Mouse (Mus musculus): Measurements from ENCODE around the gene Cpa1. TPM values are rescaled to one million over a fixed set of nuclear protein-coding genes. Genes with fewer than 3 reads are reported as not detected.

Gene Cpa1
- polyA plus RNA-seq, 1 experiment from 2014 or later: 10.4 TPM

DNA sequence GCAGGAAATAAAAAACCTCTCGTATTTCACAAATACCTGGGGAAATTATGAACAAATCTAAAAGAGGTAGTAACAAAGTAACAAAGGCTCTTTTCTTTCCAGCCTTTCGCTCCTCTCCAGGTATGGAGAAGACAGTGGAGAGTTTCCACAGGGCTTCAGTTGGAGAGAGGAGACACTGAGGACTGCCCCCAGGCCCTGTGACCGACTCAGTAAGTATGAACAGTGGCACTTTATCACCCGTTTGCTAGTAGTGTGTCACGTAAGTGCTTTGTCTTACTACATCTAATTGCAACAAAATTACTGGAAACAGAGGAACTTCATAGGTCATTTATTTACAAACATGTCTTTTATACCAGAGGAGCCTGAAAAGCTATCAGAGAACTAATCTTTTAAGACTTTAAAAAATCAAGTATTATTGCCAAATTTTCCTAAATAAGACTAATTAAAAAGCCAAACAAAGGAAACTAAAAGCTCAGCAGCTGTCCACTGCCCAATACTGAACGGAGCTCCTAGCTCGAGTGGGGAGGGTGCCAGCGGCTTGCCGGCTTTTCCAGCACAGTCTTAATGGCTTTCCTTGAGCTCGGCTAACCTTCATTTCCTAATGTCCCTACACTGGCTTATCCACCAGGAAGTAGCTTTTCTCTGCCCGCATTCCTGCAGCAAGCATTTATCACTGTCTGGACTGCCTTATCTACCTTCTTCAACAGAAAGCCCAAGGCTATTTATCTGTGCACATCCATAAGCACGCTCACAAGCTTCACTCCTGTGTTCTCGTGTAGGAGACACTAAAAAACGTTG lies 34.9 kb downstream of the Cpa1 start:
- no peaks in the 10 kb centered on the region for H3K36me3 ChIP-seq (ENCODE audit: control insufficient read depth, insufficient read depth)
- H3K9ac ChIP-seq (ENCODE audit: low read depth, low read length): no peak overlapping the region
- ATAC-seq (ENCODE audit: low read depth): peak; percentile 35; the same call in 1 of the 2 replicates
- peak overlapping the region; percentile 28; the same call in 1 of the 2 replicates for H3K4me2 ChIP-seq (ENCODE audit: low read depth, low read length)
- H3K9me3 ChIP-seq (replicated peaks; ENCODE audit: control insufficient read depth, low read length): no peaks in the 10 kb centered on the region
- peak overlapping the region; percentile 42; the same call in 1 of the 2 replicates for H3K27ac ChIP-seq (ENCODE audit: low read length)
- H3K4me3 ChIP-seq (ENCODE audit: low read depth, low read length): no peak overlapping the region
- H3K27me3 ChIP-seq (ENCODE audit: control insufficient read depth, insufficient read depth, low read depth, low read length): no peaks in the 10 kb centered on the region
- 29% methylated on average over 14 of the region's 14 CpGs for WGBS (ENCODE audit: insufficient replicate concordance)
- peaks cover 7% of the 10 kb centered on the region; the same call in 1 of the 2 replicates for H3K4me1 ChIP-seq (ENCODE audit: control insufficient read depth, low read depth, low read length)

DNA sequence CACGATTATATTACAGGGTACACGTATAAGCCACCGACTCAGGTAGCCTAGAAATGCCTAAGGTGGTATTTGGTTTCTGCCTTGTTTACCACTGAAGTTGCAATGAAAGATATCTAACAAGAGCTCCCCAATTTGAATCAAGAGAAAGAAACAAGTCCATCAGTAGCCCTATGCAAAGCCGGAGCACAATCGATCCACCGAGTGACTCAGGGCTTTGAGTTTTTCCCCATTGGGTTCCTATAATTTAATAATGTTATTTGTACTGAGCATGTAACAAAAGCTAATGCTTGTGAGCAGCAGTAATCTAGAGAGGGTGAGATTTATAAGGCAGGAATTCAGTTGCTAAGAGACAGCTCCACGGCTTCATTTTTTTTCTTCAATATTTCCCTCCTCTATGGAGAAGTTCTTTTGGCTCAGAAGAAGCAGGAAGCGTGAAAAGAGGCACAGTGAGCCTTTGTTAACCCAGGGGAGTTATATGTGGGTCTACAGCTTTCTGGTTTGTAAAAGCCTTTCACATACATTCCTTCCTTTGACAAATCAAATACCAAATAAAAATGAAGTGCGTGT lies 35.8 kb downstream of the Cpa1 start:
- WGBS (ENCODE audit: insufficient replicate concordance): 64% methylated on average over 9 of the region's 9 CpGs

DNA sequence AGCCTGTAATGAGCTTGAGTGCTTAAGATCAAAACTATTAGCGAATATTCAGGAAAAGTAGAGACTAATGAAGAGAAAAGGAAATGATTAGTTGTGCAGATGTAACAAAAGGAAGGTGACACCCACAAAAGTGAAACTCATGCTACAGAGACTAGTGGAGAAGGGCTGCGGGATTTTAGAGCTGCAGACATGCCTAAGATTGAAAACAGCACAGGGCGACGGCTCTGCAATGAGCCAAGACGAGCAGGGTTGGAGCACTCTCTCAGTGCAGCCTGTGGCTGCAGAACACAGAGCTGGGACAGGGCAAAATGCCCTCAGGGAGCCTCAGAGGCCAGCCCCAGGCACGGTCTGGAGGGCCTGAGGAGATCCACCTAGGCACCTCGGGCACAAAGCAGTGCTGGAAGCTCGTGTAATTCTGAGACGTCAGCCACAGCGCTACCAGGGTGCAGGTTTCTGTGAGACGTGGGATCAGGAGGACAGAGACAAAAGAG lies 36.3 kb downstream of the Cpa1 start:
- Histone ChIP-seq H3K4me3 (ENCODE audit: low read depth, low read length) (no peak overlapping the region), H3K4me1 (ENCODE audit: control insufficient read depth, low read depth, low read length) (peaks cover 7% of the 10 kb centered on the region; the same call in 1 of the 2 replicates), H3K36me3 (ENCODE audit: control insufficient read depth, insufficient read depth) (no peaks in the 10 kb centered on the region), H3K9me3 (replicated peaks; ENCODE audit: control insufficient read depth, low read length) (no peaks in the 10 kb centered on the region), H3K9ac (ENCODE audit: low read depth, low read length) (no peak overlapping the region), H3K27ac (ENCODE audit: low read length) (no peak overlapping the region), H3K27me3 (ENCODE audit: control insufficient read depth, insufficient read depth, low read depth, low read length) (no peaks in the 10 kb centered on the region), H3K4me2 (ENCODE audit: low read depth, low read length) (no peak overlapping the region)
- WGBS (ENCODE audit: insufficient replicate concordance): 46% methylated on average over 11 of the region's 11 CpGs
- ATAC-seq (ENCODE audit: low read depth): no peak

More for the DNA sequence above, 35.8 kb downstream of the Cpa1 start:
- Histone ChIP-seq H3K4me2 (ENCODE audit: low read depth, low read length) (no peak overlapping the region), H3K9me3 (replicated peaks; ENCODE audit: control insufficient read depth, low read length) (no peaks in the 10 kb centered on the region), H3K9ac (ENCODE audit: low read depth, low read length) (no peak overlapping the region), H3K27ac (ENCODE audit: low read length) (no peak overlapping the region), H3K36me3 (ENCODE audit: control insufficient read depth, insufficient read depth) (no peaks in the 10 kb centered on the region), H3K4me3 (ENCODE audit: low read depth, low read length) (no peak overlapping the region), H3K4me1 (ENCODE audit: control insufficient read depth, low read depth, low read length) (peaks cover 7% of the 10 kb centered on the region; the same call in 1 of the 2 replicates), H3K27me3 (ENCODE audit: control insufficient read depth, insufficient read depth, low read depth, low read length) (no peaks in the 10 kb centered on the region)
- ATAC-seq (ENCODE audit: low read depth): no peak

DNA sequence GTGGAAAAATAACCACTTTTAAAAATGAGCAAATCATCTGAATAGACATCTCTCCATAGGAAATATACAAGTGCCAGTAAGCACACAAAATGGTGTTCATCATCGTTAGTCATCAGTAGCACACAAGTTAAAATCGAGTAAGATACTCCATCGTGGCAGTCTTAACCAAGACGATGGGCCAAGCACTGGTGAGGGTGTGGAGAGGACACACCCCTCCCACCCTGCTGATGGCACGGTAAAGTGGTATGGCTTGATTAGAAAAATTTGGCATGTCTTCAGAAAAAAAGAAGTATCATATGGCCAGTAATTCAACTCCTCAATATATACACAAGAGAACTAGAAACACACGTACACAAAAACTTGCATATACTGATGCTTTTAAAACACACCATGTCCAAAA lies 37.5 kb downstream of the Cpa1 start:
- Histone ChIP-seq H3K27ac (ENCODE audit: low read length) (no peak overlapping the region), H3K27me3 (ENCODE audit: control insufficient read depth, insufficient read depth, low read depth, low read length) (no peaks in the 10 kb centered on the region), H3K36me3 (ENCODE audit: control insufficient read depth, insufficient read depth) (no peaks in the 10 kb centered on the region), H3K4me1 (ENCODE audit: control insufficient read depth, low read depth, low read length) (peaks cover 7% of the 10 kb centered on the region; the same call in 1 of the 2 replicates), H3K4me3 (ENCODE audit: low read depth, low read length) (no peak overlapping the region), H3K4me2 (ENCODE audit: low read depth, low read length) (no peak overlapping the region), H3K9me3 (replicated peaks; ENCODE audit: control insufficient read depth, low read length) (no peaks in the 10 kb centered on the region), H3K9ac (ENCODE audit: low read depth, low read length) (no peak overlapping the region)
- WGBS (ENCODE audit: insufficient replicate concordance): 42% methylated on average over 6 of the region's 6 CpGs
- ATAC-seq (ENCODE audit: low read depth): peak; percentile 66

DNA sequence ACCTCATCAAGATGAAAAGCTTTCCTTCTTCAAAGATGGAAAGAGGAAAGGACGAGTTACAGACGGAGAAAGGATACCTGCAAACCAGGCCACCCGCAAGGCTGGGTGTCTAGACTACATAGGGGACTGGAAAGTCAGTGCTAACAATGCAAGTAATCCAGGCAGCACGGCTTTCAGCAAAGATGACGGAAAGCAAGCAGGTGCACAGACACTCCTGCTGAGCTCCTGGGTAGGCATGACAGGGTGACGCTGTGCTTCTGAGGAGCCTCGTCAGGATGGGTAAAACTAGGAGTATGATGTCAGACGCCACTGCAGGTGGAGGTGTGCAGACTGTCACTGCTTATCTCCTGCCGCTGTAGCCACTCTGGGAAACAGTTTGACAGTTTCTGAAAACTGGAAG lies 38.6 kb downstream of the Cpa1 start:
- H3K4me2 ChIP-seq (ENCODE audit: low read depth, low read length): no peak overlapping the region
- no peaks in the 10 kb centered on the region for H3K27me3 ChIP-seq (ENCODE audit: control insufficient read depth, insufficient read depth, low read depth, low read length)
- no peak overlapping the region for H3K27ac ChIP-seq (ENCODE audit: low read length)
- no peak for ATAC-seq (ENCODE audit: low read depth)
- no peak overlapping the region for H3K4me3 ChIP-seq (ENCODE audit: low read depth, low read length)
- no peak overlapping the region for H3K9ac ChIP-seq (ENCODE audit: low read depth, low read length)
- H3K36me3 ChIP-seq (ENCODE audit: control insufficient read depth, insufficient read depth): no peaks in the 10 kb centered on the region
- 76% methylated on average over 9 of the region's 9 CpGs for WGBS (ENCODE audit: insufficient replicate concordance)
- peaks cover 10% of the 10 kb centered on the region for H3K4me1 ChIP-seq (ENCODE audit: control insufficient read depth, low read depth, low read length)
- no peaks in the 10 kb centered on the region for H3K9me3 ChIP-seq (replicated peaks; ENCODE audit: control insufficient read depth, low read length)

DNA sequence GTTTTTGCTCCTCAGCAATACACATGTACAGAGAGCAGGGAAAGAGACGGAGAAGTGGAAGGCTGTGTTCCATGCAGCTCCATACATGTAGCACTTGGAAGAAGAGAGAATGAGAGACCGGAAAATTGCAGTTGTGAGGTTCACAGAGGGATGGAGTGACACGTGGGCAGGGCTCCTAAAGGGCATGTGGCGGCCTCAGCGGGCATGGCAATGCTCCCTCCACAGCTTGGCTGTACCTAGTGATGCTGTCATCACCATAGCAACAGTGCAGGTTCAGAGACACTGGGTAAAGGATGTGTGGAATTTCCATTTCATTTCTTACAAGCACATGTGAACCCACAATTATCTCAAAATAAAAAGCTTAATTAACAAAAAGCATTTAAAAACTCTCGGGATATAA lies 39.5 kb downstream of the Cpa1 start:
- Histone ChIP-seq H3K4me3 (ENCODE audit: low read depth, low read length) (no peak overlapping the region), H3K27ac (ENCODE audit: low read length) (no peak overlapping the region), H3K9me3 (replicated peaks; ENCODE audit: control insufficient read depth, low read length) (no peaks in the 10 kb centered on the region), H3K4me1 (ENCODE audit: control insufficient read depth, low read depth, low read length) (peaks cover 12% of the 10 kb centered on the region), H3K9ac (ENCODE audit: low read depth, low read length) (no peak overlapping the region), H3K36me3 (ENCODE audit: control insufficient read depth, insufficient read depth) (no peaks in the 10 kb centered on the region), H3K27me3 (ENCODE audit: control insufficient read depth, insufficient read depth, low read depth, low read length) (no peaks in the 10 kb centered on the region), H3K4me2 (ENCODE audit: low read depth, low read length) (no peak overlapping the region)
- no peak for ATAC-seq (ENCODE audit: low read depth)
- WGBS (ENCODE audit: insufficient replicate concordance): 71% methylated on average over 6 of the region's 6 CpGs

DNA sequence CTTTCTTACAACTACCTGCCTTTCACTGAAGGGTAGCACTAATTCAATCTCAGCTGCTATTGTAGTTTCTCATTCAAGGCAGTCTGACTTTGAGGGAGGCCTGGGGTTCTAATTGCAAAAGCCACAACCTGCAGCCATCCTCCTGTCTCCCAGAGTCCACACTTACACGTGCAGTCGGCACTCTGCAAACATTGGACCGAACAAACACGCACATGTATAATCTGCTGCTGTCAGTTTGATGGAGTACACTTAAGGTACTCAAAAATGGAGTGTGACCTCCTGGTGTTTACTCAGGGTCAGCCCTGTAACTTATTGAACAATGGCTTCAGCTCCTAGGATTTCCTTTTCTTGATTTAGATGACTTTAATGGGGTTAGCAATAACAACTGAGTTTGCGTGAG lies 40.5 kb downstream of the Cpa1 start:
- ATAC-seq (ENCODE audit: low read depth): no peak
- no peaks in the 10 kb centered on the region for H3K36me3 ChIP-seq (ENCODE audit: control insufficient read depth, insufficient read depth)
- H3K9ac ChIP-seq (ENCODE audit: low read depth, low read length): no peak overlapping the region
- H3K4me1 ChIP-seq (ENCODE audit: control insufficient read depth, low read depth, low read length): peaks cover 9% of the 10 kb centered on the region
- no peak overlapping the region for H3K4me2 ChIP-seq (ENCODE audit: low read depth, low read length)
- 62% methylated on average over 5 of the region's 5 CpGs for WGBS (ENCODE audit: insufficient replicate concordance)
- H3K27ac ChIP-seq (ENCODE audit: low read length): no peak overlapping the region
- H3K4me3 ChIP-seq (ENCODE audit: low read depth, low read length): no peak overlapping the region
- H3K27me3 ChIP-seq (ENCODE audit: control insufficient read depth, insufficient read depth, low read depth, low read length): no peaks in the 10 kb centered on the region
- no peaks in the 10 kb centered on the region for H3K9me3 ChIP-seq (replicated peaks; ENCODE audit: control insufficient read depth, low read length)

DNA sequence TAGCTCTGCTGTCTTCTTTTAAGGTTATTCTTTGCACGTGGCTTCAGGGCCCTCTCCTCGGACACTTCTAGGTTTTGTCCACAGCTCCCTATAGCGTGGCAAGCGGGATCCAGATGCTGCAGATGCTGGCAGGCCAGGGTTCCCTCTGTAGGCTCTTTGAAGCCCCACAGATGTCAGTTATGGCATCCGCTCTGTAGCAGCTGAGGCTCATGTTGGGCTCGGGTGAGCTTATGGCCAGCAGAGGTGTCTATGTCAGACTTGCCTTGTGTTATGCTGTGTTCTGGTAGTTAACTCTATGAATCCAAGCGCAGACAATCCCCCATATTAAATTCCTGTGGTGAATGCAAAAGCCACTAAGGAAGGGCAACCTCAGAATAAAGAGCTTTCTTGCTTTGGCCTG lies 41.4 kb downstream of the Cpa1 start:
- Histone ChIP-seq H3K4me1 (ENCODE audit: control insufficient read depth, low read depth, low read length) (peaks cover 6% of the 10 kb centered on the region), H3K9ac (ENCODE audit: low read depth, low read length) (no peak overlapping the region), H3K27ac (ENCODE audit: low read length) (no peak overlapping the region), H3K36me3 (ENCODE audit: control insufficient read depth, insufficient read depth) (no peaks in the 10 kb centered on the region), H3K4me3 (ENCODE audit: low read depth, low read length) (no peak overlapping the region), H3K27me3 (ENCODE audit: control insufficient read depth, insufficient read depth, low read depth, low read length) (no peaks in the 10 kb centered on the region), H3K4me2 (ENCODE audit: low read depth, low read length) (no peak overlapping the region), H3K9me3 (replicated peaks; ENCODE audit: control insufficient read depth, low read length) (no peaks in the 10 kb centered on the region)
- ATAC-seq (ENCODE audit: low read depth): no peak
- WGBS (ENCODE audit: insufficient replicate concordance): 68% methylated on average over 7 of the region's 7 CpGs

All from liver, embryonic 16.5 days (tissue).